Mouse (Mus musculus) thymus, postnatal 10 days (tissue): ENCODE measurements around the gene Gm20388.
"Not testable (repeated sequence)": the region's sequence is repeated elsewhere in the genome, so short reads cannot be mapped to it uniquely, and the experiment has no call there.

Source experiments
- DNase-seq, 2 experiments: peaks; one replicate each; pipeline ENCODE4 v3.0.0; 2021; ENCODE audit warnings: low spot score in 2 of 2

Gm20388 gene

DNA sequence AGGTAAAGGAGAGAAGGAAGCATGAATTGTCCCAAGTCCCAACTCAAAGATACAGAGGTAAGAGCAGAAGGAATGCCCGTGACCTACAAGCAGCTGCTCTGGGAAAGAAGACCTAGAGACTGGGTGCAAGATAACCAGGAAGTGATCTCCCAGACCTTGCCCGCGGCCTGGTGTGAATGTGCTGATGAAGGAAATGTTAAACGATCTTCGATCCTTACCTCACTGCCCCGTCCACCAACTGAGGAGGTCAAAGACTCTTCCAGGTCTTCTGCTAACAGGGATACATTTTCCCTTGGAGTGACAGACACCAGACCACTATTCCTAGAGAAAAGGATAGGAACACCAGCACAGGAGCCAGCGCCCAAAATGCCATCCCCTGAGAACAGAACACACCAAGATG is 4018.4 kb downstream of the Gm20388 start:
- DNase-seq: no peak

DNA sequence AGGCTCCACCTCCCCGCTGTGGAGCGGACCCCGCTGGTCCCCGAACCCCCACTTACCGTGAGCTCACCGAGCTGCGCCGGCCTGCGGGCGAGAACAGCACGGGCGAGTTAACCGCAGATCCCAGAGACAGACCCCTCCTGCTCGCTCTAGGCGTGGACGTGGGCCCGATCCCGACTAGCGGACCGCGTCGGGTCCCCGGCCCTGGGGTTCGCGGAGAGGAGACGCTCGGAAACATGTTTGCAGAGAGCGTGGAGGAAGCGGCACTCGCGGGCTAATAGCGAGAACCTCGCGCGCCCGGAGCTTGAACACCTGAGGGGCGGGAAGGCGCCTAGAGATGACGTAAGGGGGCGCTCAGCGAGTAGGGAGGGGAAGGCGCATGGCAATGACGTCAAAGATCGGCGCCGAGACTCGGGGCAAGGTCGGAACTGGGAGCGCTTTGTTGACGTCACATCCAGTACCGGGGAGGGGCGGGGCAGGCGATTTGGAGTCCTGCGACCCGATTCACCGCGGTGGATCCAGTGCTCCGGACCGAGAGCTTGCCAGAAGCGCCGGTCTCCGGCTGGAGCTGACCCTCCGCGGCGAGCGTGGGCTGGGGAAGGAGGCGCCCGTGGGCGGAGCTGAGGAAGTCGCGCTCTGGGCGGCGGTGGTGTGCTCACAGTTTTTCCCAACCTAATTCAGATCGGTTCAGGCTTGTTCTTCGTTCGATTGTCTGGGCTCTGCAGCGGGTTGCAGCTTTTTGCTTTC is 4038.5 kb downstream of the Gm20388 start, which contains the start of gene Nup133:
Gene Nup133, minus strand, starts transcription at position 324 of the 744 bp plus-strand sequence.
- DNase-seq: peak; percentile 98 to 100

DNA sequence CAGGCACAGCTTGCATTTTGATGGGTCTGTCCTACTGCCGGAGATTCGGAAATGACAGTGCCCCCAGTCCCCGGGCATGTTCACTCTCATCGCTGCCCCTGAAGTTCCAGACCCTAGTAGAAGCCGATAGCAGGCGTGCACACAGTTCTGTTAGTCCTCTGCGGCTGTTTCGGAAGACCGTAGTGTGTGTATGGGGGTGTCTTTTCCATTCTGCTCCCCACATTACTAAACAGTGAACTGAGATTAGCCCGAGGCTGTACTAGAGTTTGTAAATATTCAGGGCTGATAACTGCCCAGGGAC is 4039.0 kb downstream of the Gm20388 start:
- no peak for DNase-seq

DNA sequence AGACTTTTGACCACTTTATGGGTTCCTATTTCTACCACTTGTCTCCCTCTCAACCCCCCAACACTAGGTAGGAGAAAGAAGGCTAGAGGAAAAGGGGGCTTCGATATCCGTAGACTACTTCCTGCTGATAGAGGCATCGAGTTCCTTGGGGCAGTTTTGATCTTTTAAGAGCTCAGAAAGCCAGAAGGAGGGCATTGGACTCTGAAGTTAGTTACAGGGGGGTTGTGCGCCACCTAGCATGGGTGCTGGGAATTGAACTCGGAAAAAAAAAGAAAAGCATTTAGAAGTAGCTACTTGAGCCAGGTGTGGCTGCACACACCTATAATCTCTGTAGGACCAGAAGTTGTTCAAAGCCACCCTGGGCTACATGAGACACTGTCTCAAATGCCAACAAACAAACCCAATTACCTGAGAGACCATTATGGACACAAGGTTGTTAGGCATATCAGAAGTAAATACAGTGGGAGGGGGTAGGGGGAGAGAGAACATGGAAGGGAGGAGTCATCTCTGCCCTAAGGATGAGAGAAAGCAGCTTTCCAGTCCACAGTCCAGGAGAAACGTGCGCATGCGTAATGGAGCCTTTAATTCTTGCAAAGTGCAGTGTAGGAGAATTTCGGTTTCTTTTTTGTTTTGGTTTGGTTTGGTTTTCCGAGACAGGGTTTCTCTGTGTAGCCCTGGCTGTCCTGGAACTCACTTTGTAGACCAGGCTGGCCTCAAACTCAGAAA is 4039.6 kb downstream of the Gm20388 start:
- DNase-seq: peak; percentile 48 to 63

DNA sequence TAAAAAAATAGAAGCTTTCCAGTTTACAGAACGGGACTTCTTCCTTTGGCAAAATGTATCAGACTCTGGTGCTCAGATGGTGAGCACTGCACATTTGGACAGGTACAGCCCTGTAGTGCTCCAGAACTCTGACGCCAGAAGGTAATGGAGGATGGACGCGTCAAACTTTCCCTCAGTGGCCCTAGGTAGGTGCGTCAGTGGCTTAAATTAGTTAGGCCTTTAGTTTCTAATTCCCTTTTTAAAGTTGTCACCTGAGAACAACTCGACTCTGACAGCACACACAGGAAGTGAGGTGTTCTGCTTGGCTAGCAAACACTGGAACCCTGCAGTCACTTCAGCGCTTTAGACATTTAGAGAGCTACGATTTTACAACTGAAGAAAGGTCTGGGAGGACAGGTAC is 4043.0 kb downstream of the Gm20388 start:
- no peak for DNase-seq

DNA sequence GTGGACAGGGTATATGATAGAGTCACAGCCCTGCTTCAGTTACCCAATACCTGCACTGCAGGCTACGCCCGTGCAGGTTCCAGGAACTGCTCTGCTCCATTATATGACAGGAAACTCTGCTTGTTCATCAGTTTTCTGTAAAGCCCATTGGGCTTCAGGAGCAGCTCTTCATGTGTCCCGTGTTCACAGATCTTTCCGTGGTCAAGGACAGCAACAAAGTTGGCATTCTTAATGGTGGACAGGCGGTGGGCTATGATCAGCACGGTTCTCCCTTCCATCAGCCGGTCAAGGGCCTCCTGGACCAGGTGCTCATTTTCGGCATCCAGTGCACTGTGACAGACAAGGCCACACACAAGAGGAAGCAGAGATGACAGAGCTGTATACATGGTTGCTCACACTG is 4043.6 kb downstream of the Gm20388 start:
- DNase-seq: no peak

DNA sequence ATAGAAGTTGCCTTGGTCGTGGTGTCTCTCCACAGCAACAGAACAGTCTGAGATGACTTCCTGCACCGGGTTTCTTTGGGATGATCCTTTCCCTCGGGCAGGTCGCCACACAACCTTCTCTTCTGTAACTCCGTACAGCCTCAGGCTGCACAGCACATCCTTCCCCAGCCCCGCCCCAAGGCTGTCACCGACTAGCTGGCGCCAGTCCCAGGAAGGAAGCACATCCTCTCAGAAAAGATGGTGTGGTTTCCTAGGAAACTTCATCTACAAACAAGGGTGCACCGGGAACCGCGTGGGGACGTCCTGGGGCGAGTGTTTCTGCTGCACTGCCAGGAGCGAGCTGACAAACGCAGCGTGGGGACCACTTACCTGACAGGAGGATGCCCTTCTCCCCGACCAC is 4047.5 kb downstream of the Gm20388 start:
- no peak for DNase-seq

DNA sequence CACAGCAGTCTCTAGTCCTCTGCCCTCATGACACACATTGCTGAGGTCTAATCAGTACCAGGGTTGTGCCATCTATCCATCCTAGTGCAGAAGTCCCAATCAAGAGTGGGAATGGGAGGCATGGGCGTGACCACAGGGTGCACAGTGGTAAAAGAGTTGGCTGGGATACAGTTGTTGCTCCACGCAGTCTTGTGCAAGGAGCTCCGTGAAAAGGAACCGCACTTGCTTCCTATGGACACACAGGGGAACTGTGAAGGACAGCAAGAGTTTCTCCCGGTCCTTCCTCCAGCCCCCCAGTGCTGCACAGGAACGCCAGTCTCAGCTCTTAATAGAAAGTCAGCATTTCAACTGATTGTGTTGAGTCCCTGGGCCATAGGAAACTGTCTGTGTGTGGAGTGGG is 4048.8 kb downstream of the Gm20388 start:
- no peak for DNase-seq

DNA sequence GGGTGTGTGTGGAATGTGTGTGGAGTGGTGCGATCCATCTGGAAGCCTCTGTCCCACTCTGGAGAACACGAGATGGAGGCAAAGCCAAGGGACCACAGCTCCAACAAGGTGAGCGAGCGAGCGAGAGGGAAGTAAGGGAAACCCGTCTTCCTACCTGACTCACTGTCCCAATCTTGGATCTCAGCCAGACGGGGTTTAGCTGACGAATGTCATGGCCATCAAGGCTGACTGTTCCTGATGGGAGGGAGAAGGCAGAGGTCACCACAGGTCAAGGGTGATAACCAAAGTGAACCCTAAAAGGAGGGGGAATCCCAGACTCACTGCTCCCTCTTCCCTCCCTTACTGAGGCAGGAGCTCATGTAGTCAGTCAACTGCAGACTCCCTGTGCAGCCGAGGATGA is 4049.4 kb downstream of the Gm20388 start:
- no peak for DNase-seq

DNA sequence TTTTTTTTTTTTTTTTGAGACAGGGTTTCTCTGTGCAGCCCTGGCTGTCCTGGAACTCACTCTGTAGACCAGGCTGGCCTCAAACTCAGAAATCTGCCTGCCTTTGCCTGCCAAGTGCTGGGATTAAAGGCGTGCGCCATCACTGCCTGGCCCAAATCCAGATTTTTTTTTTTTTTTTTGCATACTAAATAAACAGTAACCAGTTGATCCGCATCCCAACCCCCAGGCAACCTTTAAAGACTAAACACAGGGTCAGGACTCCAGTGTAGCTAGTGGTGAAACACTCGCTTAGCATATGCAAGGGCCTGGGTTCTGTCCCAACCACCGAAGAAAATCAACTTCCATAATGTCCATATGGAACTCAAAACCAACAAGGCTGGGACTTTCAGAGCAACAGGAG is 4049.9 kb downstream of the Gm20388 start:
- DNase-seq: not testable (repeated sequence)

DNA sequence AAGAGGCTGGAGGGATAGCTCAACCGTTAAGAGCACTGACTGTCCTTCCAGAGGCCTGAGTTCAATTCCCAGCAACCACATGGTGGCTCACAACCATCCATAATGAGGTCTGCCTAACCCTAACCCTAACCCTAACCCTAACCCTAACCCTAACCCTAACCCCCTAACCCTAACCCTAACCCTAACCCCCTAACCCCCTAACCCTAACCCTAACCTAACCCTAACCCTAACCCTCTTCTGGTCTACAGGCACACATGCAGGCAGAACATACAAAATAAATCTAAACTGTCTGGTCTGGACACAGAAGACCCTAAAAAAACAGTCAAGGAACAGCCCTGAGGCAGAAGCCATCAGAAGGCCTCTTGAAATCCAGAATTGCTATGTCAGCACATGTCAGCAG is 4050.7 kb downstream of the Gm20388 start:
- no peak for DNase-seq

DNA sequence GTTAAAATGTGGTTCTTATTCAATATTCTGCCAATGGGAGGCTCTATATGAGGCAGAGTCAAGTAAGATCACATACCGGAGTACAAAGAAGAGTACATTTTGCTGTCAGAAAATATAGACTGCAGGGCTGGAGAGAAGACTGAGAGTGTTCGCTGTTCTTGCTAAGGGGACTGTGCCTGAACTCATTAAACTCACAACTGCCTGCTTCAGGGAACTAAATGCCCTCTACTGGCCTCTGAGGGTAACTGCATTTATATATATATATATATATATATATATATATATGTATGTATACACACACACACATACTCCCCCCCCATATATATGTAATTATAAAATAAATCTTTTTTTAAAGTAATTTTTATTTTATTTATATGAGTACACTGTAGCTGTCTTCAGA is 4056.3 kb downstream of the Gm20388 start:
- DNase-seq: no peak

DNA sequence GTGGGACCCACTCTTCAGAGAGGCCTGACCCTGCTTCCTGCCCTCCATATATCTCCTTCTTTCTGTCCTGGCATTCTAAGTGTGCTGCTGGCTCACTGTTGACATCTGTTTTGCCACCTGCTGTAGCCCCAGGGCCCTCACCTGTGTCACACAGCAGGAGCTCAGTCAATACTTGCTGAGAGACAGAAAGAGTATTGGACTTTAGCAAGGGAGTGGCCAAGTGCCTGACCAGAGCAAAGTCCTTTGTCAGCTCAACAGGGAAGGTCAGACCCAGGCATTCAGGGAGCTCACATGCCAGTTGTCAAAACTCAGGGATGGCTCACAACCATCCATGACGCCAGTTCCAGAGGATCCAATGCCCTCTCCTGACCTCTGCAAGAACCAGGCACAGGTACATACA is 4062.9 kb downstream of the Gm20388 start:
- no peak for DNase-seq

DNA sequence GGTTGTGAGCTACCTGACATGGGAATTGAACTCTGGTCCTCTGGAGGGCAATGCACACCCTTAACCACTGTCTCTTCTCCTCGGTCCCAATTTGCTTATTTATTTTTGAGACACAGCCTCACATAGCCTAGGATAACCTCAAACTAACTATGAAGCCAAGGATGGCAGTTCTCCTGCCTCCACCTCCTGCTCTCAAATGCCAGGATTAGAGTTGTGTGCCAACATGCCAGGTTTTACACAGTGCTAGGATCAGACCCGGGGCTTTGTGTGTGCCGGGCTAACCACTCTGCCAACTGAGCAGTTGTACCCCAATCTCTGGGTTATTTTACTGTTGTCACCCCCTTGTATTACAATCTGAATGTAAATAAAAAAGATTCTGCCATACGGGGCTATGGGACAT is 4066.9 kb downstream of the Gm20388 start:
- no peak for DNase-seq

DNA sequence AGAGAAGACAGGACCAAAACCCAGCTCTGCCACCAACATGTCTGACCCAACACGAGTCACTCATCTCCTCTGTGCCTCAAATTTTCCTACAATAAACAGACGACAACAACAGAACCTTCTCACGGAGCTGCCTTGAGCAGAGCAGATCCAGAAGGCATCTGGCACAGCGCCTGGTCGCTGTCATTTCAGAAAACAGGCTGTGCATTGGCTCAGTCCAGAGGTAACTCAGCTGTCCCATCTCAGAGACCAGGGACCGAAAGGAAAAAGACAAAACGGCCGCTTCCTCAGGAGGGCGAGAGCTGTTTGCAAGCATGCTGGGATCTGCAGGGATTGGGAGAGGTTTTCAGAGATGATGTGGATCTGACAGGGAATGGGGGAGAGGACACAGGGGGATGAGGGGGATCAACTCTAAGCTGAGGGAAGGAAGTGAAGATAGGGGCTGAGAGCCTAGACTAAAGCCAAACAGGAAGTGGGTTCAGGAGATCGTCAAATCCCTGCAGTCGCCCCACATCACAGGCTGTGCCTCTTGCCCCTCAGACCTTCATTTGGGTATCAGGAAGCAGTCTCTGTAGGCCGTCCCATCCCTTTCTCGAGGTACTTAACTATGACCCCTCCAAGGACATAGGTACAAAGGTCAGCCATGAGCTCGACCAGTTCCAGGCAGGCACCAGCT is 4067.7 kb downstream of the Gm20388 start:
- no peak for DNase-seq

DNA sequence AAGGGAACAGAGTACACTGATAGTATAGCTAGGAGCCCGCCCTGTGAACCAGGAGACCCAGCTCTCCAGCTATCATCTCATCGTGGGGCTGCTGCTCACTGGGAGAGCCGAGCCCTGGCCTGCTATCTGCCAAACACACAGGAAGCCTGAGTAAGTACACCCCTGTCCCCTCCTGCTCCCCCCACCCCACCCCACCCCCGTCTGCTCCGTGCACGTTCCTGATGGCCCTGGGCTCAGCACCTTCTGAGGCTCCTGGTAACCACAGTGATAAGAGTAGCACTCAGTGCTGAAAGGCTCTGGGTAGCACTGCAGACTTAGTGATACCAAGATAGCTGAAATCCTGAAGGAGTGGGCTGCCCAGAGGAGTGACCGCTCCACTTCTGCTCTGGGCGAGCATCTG is 4068.3 kb downstream of the Gm20388 start:
- DNase-seq: no peak

DNA sequence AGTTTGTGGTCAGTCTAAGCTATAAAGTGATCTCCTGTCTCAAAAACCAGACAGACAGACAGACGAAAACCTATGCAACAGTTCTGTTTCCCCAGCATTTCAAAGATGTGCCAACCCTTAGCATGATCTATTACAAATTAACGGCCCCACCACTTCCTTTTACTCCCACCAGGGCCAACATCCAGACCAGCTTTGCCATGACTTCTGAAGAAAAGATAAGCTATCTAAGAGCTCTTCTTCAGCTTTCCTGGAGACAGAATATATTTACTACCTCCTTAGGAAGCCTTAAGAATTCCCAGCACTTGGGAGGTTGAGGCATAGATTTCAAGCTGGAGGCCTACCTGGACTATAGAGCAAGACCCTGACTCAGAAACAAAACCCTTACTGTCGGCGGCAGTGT is 4069.6 kb downstream of the Gm20388 start:
- DNase-seq: no peak

DNA sequence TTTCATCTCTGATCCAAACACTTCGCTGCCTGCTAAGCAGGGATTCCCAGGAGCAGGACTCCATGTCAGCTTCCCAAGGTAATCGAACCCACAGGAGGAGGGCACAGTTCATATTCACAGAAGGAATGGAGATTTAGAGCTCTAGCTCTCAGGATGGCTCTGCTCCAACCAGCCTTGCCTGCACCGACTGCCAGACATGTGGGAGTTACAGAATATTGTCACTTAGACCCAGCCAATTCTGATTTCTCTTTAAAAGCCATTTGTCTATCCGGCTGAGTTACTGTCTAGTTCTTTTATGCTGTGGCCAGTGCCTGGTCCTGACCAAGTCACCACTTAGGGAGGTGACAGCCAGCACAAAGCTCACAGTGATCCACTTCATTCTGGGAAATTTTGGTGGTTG is 4071.0 kb downstream of the Gm20388 start:
- DNase-seq: no peak

DNA sequence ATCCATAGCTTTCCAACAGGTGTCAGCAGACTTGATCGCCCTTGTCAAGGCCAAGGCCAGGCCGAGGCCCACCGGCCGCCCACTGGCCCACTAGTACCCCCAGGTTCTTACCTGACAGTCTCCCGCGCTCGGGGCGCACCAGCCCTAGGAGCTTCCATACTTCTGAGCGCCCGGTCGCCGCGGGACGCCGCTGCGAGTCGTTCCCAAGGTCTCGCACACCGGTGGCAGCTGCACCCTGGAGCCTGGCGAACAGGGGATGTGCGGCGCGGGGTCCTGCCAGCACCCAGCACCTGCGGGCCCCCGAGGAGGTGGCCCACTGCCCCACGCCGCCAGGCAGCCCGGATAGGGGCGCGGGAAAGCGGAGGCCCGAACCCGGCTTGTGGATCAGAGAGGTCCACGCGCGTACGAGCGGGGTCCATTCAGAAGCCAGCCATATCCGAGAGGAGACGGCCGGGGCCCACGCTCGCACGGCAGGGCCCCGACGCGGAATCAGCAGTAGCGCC is 4071.7 kb downstream of the Gm20388 start:
- peak; percentile 8 to 23 for DNase-seq

DNA sequence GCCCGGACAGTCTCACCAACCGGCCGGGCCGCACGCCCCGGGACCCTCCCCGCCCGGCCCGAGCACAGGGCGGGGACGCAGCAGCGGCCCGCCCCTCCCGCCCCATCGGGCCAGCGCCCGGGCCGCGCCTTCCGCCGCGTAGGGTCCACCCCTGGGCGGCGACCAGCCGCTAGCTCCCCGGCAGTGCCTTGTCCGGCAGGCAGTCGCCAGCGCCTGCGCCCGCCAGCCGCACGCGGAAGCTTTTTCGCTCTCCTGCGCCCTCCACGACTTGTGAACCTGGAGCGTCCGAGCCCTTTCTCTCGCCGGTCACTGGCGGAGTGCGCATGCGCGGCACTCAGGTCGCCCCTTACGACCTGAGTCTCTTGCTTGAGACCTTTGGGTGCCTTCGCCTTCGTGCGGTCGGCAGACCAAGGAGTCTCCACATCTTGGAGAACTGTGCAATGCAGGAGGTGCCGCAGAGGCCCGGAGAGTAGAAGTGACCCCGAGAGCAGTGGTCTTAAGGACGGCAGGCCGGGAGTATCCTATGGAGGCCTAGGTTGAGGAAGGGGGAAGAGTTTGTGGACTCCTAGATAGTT is 4072.3 kb downstream of the Gm20388 start, which contains the start of gene Abcb10:
Gene Abcb10, minus strand, starts transcription at position 297 of the 575 bp plus-strand sequence.
- DNase-seq: peak; percentile 26 to 48

DNA sequence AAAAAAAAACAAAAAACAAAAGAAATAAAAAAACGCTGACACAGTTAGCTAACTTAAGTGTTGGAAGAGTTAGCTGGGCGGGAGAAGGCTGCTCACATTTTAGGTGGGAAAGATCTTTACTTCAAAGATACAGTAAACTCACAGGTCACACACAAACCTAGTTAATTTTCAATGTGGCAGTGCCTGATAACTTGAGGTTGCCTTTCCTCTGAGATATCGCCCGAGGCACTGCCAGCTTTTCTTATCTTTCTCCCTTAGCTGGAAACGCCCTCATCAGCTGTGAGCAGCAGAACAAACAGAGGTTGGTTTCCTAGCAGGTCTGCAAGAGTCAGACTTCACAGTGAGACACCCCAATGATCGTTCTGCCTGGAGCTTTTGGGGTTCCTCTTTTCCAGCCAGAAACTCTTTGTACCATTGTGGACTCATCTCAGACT is 4078.0 kb downstream of the Gm20388 start:
- DNase-seq: no peak

DNA sequence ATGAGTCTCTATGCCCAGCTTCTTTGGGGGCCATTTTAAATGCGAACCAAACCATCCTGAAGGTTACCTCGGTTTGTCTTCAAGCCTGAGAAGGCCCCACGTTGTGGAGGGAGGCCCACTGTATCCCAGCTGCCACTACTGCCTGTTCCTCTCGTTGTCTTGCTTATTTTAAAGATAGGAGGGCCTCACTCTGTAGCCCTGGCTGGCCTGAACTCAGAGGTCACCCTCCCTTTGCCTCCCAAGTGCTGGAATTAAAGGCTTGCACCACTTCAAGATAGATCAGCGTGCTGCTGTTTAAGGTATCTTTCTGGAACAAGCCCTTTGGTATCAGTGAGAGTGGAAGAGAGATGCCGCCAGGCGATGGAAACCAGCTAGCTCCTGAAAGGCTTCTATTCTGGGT is 4078.5 kb downstream of the Gm20388 start:
- no peak for DNase-seq
